ENCODE assay signal across 13 mouse cellular contexts in genomic region chr17:12744071-12744470, GRCm38 (mm10). TPM values are rescaled to one million over a fixed set of nuclear protein-coding genes. Genes with fewer than 3 reads are reported as not detected.
DNase-seq lines count a peak whose midpoint lies in the region; ATAC-seq and TF ChIP-seq lines count a peak whose summit lies in the region.
"Had no signal": no experiment of that assay in that cellular context is flagged by ENCODE, and none has a peak within 500 bp of the region (broad histone marks: within the 10 kb centered on the region; RNA-seq: fewer than 3 reads in every experiment).

No protein-coding gene starts in this region.

- peaks cover 9% of the 10 kb centered on the region for H3K4me1 ChIP-seq in kidney, postnatal 0 days (replicated peaks; ENCODE audit: insufficient read depth, low read length)
- H3K4me1 ChIP-seq in heart, embryonic 16.5 days (ENCODE audit: control insufficient read depth, insufficient read depth, low read length) = peaks cover 62% of the 10 kb centered on the region
- H3K4me1 ChIP-seq in midbrain, embryonic 15.5 days = peaks cover 9% of the 10 kb centered on the region
- H3K4me1 ChIP-seq in forebrain, embryonic 15.5 days = no peaks in the 10 kb centered on the region; the same call in none of the 2 replicates

- H3K9ac ChIP-seq in kidney, postnatal 0 days (ENCODE audit: low read depth, low read length) = no peak overlapping the region
- H3K9ac ChIP-seq in heart, embryonic 16.5 days (ENCODE audit: low read length) = peak overlapping the region; percentile 89
- no peak overlapping the region for H3K9ac ChIP-seq in midbrain, embryonic 15.5 days
- H3K9ac ChIP-seq in forebrain, embryonic 15.5 days (replicated peaks) = no peak overlapping the region
- H3K9ac ChIP-seq: hindbrain, embryonic 14.5 days; limb, embryonic 15.5 days had no signal

- H3K27ac ChIP-seq in gastrocnemius, adult 2 months = peak overlapping the region; percentile 96
- H3K27ac ChIP-seq in kidney, postnatal 0 days = 0 out of 2 replicates have a peak overlapping the region, but pooled peaks have one; percentile 6
- H3K27ac ChIP-seq in heart, embryonic 16.5 days (ENCODE audit: low read length) = peak overlapping the region; percentile 99
- no peak overlapping the region for H3K27ac ChIP-seq in midbrain, embryonic 15.5 days
- H3K27ac ChIP-seq in forebrain, embryonic 15.5 days (replicated peaks) = no peak overlapping the region
- H3K27ac ChIP-seq: forebrain, embryonic 10.5 days; hindbrain, embryonic 14.5 days; limb, embryonic 15.5 days had no signal

- peaks cover 35% of the 10 kb centered on the region for H3K36me3 ChIP-seq in kidney, postnatal 0 days (ENCODE audit: insufficient read depth, low read length)
- H3K36me3 ChIP-seq in heart, embryonic 16.5 days (ENCODE audit: control insufficient read depth, insufficient read depth) = peaks cover 66% of the 10 kb centered on the region
- H3K36me3 ChIP-seq in midbrain, embryonic 15.5 days (replicated peaks) = peaks cover 17% of the 10 kb centered on the region
- H3K36me3 ChIP-seq in forebrain, embryonic 15.5 days = peaks cover 40% of the 10 kb centered on the region; the same call in 1 of the 2 replicates

- no peak for ATAC-seq in kidney, postnatal 0 days (replicated peaks; ENCODE audit: low FRiP score, low read depth)
- no peak for ATAC-seq in heart, embryonic 16.5 days (replicated peaks; ENCODE audit: extremely low read depth, insufficient read depth, low FRiP score)
- ATAC-seq in midbrain, embryonic 15.5 days (replicated peaks) = no peak
- ATAC-seq in forebrain, embryonic 15.5 days (replicated peaks) = no peak

- H3K27me3 ChIP-seq in kidney, postnatal 0 days (ENCODE audit: insufficient read depth, low read length) = no peaks in the 10 kb centered on the region
- no peaks in the 10 kb centered on the region for H3K27me3 ChIP-seq in heart, embryonic 16.5 days (ENCODE audit: control insufficient read depth, insufficient read depth, low read length)
- H3K27me3 ChIP-seq in midbrain, embryonic 15.5 days (replicated peaks) = no peaks in the 10 kb centered on the region
- no peaks in the 10 kb centered on the region for H3K27me3 ChIP-seq in forebrain, embryonic 15.5 days
- H3K27me3 ChIP-seq: limb, embryonic 15.5 days had no signal

- peak overlapping the region; percentile 72 for H3K4me3 ChIP-seq in gastrocnemius, adult 2 months
- H3K4me3 ChIP-seq in kidney, postnatal 0 days (replicated peaks; ENCODE audit: low read depth, low read length) = no peak overlapping the region
- H3K4me3 ChIP-seq in heart, embryonic 16.5 days (ENCODE audit: low read length) = peak overlapping the region; percentile 74
- no peak overlapping the region for H3K4me3 ChIP-seq in midbrain, embryonic 15.5 days
- H3K4me3 ChIP-seq in forebrain, embryonic 15.5 days = no peak overlapping the region
- H3K4me3 ChIP-seq: forebrain, embryonic 10.5 days had no signal

- no peak overlapping the region for H3K4me2 ChIP-seq in kidney, postnatal 0 days (ENCODE audit: low read length)
- peak overlapping the region; percentile 65 for H3K4me2 ChIP-seq in heart, embryonic 16.5 days (ENCODE audit: low read depth, low read length)
- no peak overlapping the region for H3K4me2 ChIP-seq in midbrain, embryonic 15.5 days
- H3K4me2 ChIP-seq in forebrain, embryonic 15.5 days (replicated peaks) = no peak overlapping the region
- H3K4me2 ChIP-seq: hindbrain, embryonic 14.5 days had no signal

- WGBS in kidney, postnatal 0 days = 62% methylated on average over 1 of the region's 1 CpGs
- WGBS in heart, embryonic 16.5 days = 22% methylated on average over 1 of the region's 1 CpGs
- WGBS in midbrain, embryonic 15.5 days = 66% methylated on average over 1 of the region's 1 CpGs
- 56% methylated on average over 1 of the region's 1 CpGs for WGBS in forebrain, embryonic 15.5 days

- no peaks in the 10 kb centered on the region; the same call in 1 of the 2 replicates for H3K9me3 ChIP-seq in kidney, postnatal 0 days (replicated peaks; ENCODE audit: low read length)
- H3K9me3 ChIP-seq in heart, embryonic 16.5 days (replicated peaks; ENCODE audit: control insufficient read depth, low read length) = peaks cover 18% of the 10 kb centered on the region
- H3K9me3 ChIP-seq in midbrain, embryonic 15.5 days = peaks cover 9% of the 10 kb centered on the region
- H3K9me3 ChIP-seq in forebrain, embryonic 15.5 days = peaks cover 11% of the 10 kb centered on the region

- TF ChIP-seq CTCF in gastrocnemius, adult 2 months (IDR thresholded peaks at IDR 0.05) = no peak
- TF ChIP-seq CTCF in kidney, postnatal 0 days (IDR thresholded peaks at IDR 0.05; ENCODE audit: low read depth) = no peak

- DNase-seq in gastrocnemius, adult 2 months = no peak
- DNase-seq in gastrocnemius, postnatal 4 days (ENCODE audit: low spot score in 2 of 2) = no peak
- no peak for DNase-seq in kidney, postnatal 0 days (ENCODE audit: low spot score)
- DNase-seq in kidney, adult 9 months = no peak
- peak; percentile 36 for DNase-seq in 3T3-L1 (ENCODE audit: low read depth, low spot score)
- DNase-seq: cerebellum, adult 11-12 months; thymus, adult 18-20 months had no signal

- intact Hi-C loops in gastrocnemius, adult 2 months (cut with DNase I) = loop anchor here (5.0 kb wide), 1 partner anchor 48 kb away; no protein-coding TSS in a partner anchor

RNA-seq across cellular contexts. Expression of gene Igf2r, which starts 25.4 kb away (rescaled TPM):
- total RNA-seq in gastrocnemius, adult 2 months (2021) = 10 to 100 TPM; 36.9 to 46.7 TPM
- 100 to 1,000 TPM; 178 to 206 TPM for total RNA-seq in gastrocnemius, postnatal 4 days (2021)
- 16.1 and 16.7 TPM in 2 replicates for polyA plus RNA-seq in kidney, postnatal 0 days (2015; fragmentation: Nextera tagmentation; extraction: Ambion mirVana)
- polyA plus RNA-seq in heart, embryonic 16.5 days (2015; fragmentation: Nextera tagmentation; extraction: Ambion mirVana) = 98.0 and 133 TPM in 2 replicates
- polyA plus RNA-seq in midbrain, embryonic 15.5 days (2015; fragmentation: Nextera tagmentation; extraction: Ambion mirVana) = 10.8 and 11.2 TPM in 2 replicates
- 10.8 and 11.0 TPM in 2 replicates for polyA plus RNA-seq in forebrain, embryonic 15.5 days (2015; fragmentation: Nextera tagmentation; extraction: Ambion mirVana)

Comparison
In these comparisons a context has a peak if more than half of its experiments do, and no peak if none do; other contexts are left out.
1. H3K27ac ChIP-seq: peak in gastrocnemius, adult 2 months (single experiment), kidney, postnatal 0 days (single experiment) and heart, embryonic 16.5 days (single experiment); none in midbrain, embryonic 15.5 days (single experiment) and forebrain, embryonic 15.5 days (single experiment).
2. H3K4me3 ChIP-seq: peak in gastrocnemius, adult 2 months (single experiment) and heart, embryonic 16.5 days (single experiment); none in kidney, postnatal 0 days (single experiment), midbrain, embryonic 15.5 days (single experiment) and forebrain, embryonic 15.5 days (single experiment).